Comparison of ENCODE assay signal across 9 mouse cellular contexts in the genomic region with DNA sequence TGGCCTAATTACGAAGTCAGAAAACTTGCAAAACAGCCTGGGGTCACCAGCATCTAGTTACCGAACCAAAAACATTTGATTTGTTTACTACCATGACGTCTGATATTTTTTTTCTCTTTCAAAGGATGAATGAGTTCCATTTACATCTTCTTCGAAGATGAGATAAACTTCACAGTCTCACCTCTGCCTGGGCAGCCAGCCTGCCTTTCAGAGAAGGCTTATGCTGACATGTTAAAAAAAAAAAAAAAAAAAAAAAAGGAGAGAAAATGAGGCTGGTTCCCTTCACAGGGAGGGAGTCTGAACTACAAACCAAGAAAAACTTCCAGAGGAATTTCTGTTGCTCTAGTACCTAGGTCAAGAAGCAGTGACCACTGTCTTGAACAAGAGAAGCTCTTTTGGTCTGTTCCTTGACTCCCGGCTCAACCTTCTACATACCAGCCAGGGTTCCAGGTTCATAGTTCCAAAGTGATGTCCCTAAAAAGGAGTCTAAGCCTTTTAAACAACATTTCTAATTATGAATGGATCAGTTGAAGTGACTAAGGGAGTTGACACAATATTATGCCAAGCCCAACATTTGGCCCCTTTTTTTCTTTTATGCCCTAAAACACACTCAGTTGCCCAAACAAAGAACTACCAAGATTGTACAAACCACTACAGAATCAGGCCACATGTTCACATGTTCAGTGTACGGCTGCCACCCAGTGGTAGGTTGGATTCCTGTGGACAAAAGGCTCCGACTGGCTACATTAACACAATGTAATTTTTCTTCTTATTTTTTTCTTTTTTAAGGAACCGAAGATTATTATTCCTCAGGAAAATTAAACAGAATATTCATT. TPM values are rescaled to one million over a fixed set of nuclear protein-coding genes. Genes with fewer than 3 reads are reported as not detected.
DNase-seq lines count a peak whose midpoint lies in the region; ATAC-seq and TF ChIP-seq lines count a peak whose summit lies in the region.
"Had no signal": no experiment of that assay in that cellular context is flagged by ENCODE, and none has a peak within 500 bp of the region (broad histone marks: within the 10 kb centered on the region; RNA-seq: fewer than 3 reads in every experiment).

No protein-coding gene starts in this region.

- H3K4me1 ChIP-seq in MEL (ENCODE audit: control insufficient read depth in 1 of 2, insufficient read depth in 2 of 2, low read length in 2 of 2): no peaks in the 10 kb centered on the region
- no peaks in the 10 kb centered on the region for H3K4me1 ChIP-seq in forebrain, embryonic 14.5 days (ENCODE audit: control insufficient read depth, insufficient read depth, low read length)
- peaks cover 4% of the 10 kb centered on the region for H3K4me1 ChIP-seq in hindbrain, embryonic 12.5 days

- TF ChIP-seq EP300 in MEL (IDR thresholded peaks at IDR 0.05; ENCODE audit: low read depth in 1 of 2, low read length in 2 of 2): no peak

- WGBS in forebrain, embryonic 14.5 days: 45% methylated on average over 8 of the region's 8 CpGs
- WGBS in hindbrain, embryonic 12.5 days: 61% methylated on average over 8 of the region's 8 CpGs

- H3K27ac ChIP-seq in MEL (ENCODE audit: control insufficient read depth, low read depth, low read length): no peak overlapping the region
- H3K27ac ChIP-seq in forebrain, embryonic 14.5 days (ENCODE audit: low read depth, low read length): no peak overlapping the region; the same call in 1 of the 2 replicates
- H3K27ac ChIP-seq in hindbrain, embryonic 12.5 days: no peak overlapping the region
- H3K27ac ChIP-seq: heart, embryonic 15.5 days had no signal

- peak; percentile 93 for ATAC-seq in forebrain, embryonic 14.5 days
- ATAC-seq in hindbrain, embryonic 12.5 days (ENCODE audit: low FRiP score): peak; percentile 74

- H3K9ac ChIP-seq in MEL (ENCODE audit: control insufficient read depth, low read depth, low read length, poor library complexity, severe bottlenecking): no peak overlapping the region
- no peak overlapping the region for H3K9ac ChIP-seq in forebrain, embryonic 14.5 days (ENCODE audit: low read length)
- H3K9ac ChIP-seq in hindbrain, embryonic 12.5 days: no peak overlapping the region
- H3K9ac ChIP-seq: heart, embryonic 15.5 days had no signal

- no peaks in the 10 kb centered on the region; a peak in 1 of 4 replicates for H3K27me3 ChIP-seq in MEL (ENCODE audit: control insufficient read depth in 1 of 2, insufficient read depth in 2 of 2, low read length in 2 of 2)
- no peaks in the 10 kb centered on the region for H3K27me3 ChIP-seq in forebrain, embryonic 14.5 days (replicated peaks; ENCODE audit: control insufficient read depth, insufficient read depth, low read length)
- no peaks in the 10 kb centered on the region for H3K27me3 ChIP-seq in hindbrain, embryonic 12.5 days
- H3K27me3 ChIP-seq: heart, embryonic 15.5 days had no signal

- TF ChIP-seq RAD21 in MEL (IDR thresholded peaks at IDR 0.05; ENCODE audit: low read depth, low read length): peak; percentile 84

- no peaks in the 10 kb centered on the region for H3K79me2 ChIP-seq in MEL (ENCODE audit: control insufficient read depth, insufficient read depth, low read length, poor library complexity)

- H3K4me2 ChIP-seq in forebrain, embryonic 14.5 days (ENCODE audit: low read length): no peak overlapping the region
- no peak overlapping the region for H3K4me2 ChIP-seq in hindbrain, embryonic 12.5 days (replicated peaks)
- H3K4me2 ChIP-seq: heart, embryonic 15.5 days had no signal

- H3K36me3 ChIP-seq in MEL (ENCODE audit: control insufficient read depth in 1 of 2, insufficient read depth in 2 of 2, low read length in 2 of 2): no peaks in the 10 kb centered on the region
- H3K36me3 ChIP-seq in forebrain, embryonic 14.5 days (ENCODE audit: control insufficient read depth, insufficient read depth, low read length): no peaks in the 10 kb centered on the region
- H3K36me3 ChIP-seq in hindbrain, embryonic 12.5 days: no peaks in the 10 kb centered on the region
- H3K36me3 ChIP-seq: heart, embryonic 15.5 days had no signal

- H3K9me3 ChIP-seq in MEL (replicated peaks; ENCODE audit: insufficient read depth, low read length): no peaks in the 10 kb centered on the region
- H3K9me3 ChIP-seq in forebrain, embryonic 14.5 days (replicated peaks; ENCODE audit: control insufficient read depth, low read length): no peaks in the 10 kb centered on the region
- H3K9me3 ChIP-seq in hindbrain, embryonic 12.5 days (replicated peaks): no peaks in the 10 kb centered on the region
- H3K9me3 ChIP-seq: heart, embryonic 15.5 days had no signal

- TF ChIP-seq CTCF in MEL (IDR thresholded peaks at IDR 0.05 in 2 of 3, conservative IDR thresholded peaks at IDR 0.05 in 1 of 3; ENCODE audit: control insufficient read depth in 1 of 3, insufficient read depth in 1 of 3, low read depth in 2 of 3, low read length in 3 of 3, poor library complexity in 1 of 3, severe bottlenecking in 1 of 3): peak; percentile 44 to 75 (median 69)

- DNase-seq in MEL (ENCODE audit: low read depth, low spot score): peak; percentile 81
- peak; percentile 38 for DNase-seq in c-Kit-positive CD71-positive TER-119-negative erythroid progenitor cells, embryonic 14.5 days (ENCODE audit: low read depth)
- peak; percentile 93 for DNase-seq in forebrain, embryonic 14.5 days (ENCODE audit: low spot score)
- DNase-seq in layer of hippocampus, adult 9-10 months (ENCODE audit: low spot score): peak; percentile 54
- DNase-seq in lung, postnatal 25 days (ENCODE audit: low spot score): peak; percentile 62
- DNase-seq in right cerebral cortex, adult 18-20 months: peak; percentile 73
- DNase-seq in urinary bladder, postnatal 36 days (ENCODE audit: low spot score in 2 of 2): peak; percentile 37 to 68

- TF ChIP-seq POLR2A in MEL (IDR thresholded peaks at IDR 0.05; ENCODE audit: control insufficient read depth in 1 of 2, insufficient read depth in 1 of 2, low read depth in 1 of 2, low read length in 2 of 2, poor library complexity in 1 of 2): no peak

- no peak overlapping the region for H3K4me3 ChIP-seq in MEL (ENCODE audit: control insufficient read depth in 1 of 2, insufficient read depth in 1 of 2, low read depth in 2 of 2, low read length in 2 of 2)
- no peak overlapping the region for H3K4me3 ChIP-seq in forebrain, embryonic 14.5 days (ENCODE audit: low read depth, low read length)
- H3K4me3 ChIP-seq in hindbrain, embryonic 12.5 days: no peak overlapping the region
- H3K4me3 ChIP-seq: heart, embryonic 15.5 days had no signal

TF ChIP-seq in MEL, 35 proteins besides CTCF, POLR2A, EP300 and RAD21:
- TF ChIP-seq ZC3H11A (IDR thresholded peaks at IDR 0.05; ENCODE audit: low read depth, low read length): peak; percentile 89
- TF ChIP-seq MYC (IDR thresholded peaks at IDR 0.05; ENCODE audit: low read depth, low read length): peak; percentile 83
- TF ChIP-seq ZNF384 (IDR thresholded peaks at IDR 0.05; ENCODE audit: low read depth, low read length): peak; percentile 53
- no peak for TF ChIP-seq ETS1 (IDR thresholded peaks at IDR 0.05; ENCODE audit: low read depth, low read length)
- no peak for TF ChIP-seq CHD1 (IDR thresholded peaks at IDR 0.05; ENCODE audit: low read depth, low read length)
- no peak for TF ChIP-seq UBTF (IDR thresholded peaks at IDR 0.05; ENCODE audit: borderline replicate concordance, insufficient read depth, low read depth, low read length)
- TF ChIP-seq TAL1 (IDR thresholded peaks at IDR 0.05; ENCODE audit: low read length): no peak
- no peak for TF ChIP-seq MYB (IDR thresholded peaks at IDR 0.05; ENCODE audit: low read depth, low read length)
- 0 out of 2 replicates have a peak, but pooled peaks have one; percentile 26 for TF ChIP-seq MAX (IDR thresholded peaks at IDR 0.05; ENCODE audit: low read length)
- TF ChIP-seq USF2 (IDR thresholded peaks at IDR 0.05; ENCODE audit: borderline replicate concordance in 1 of 2, insufficient read depth in 1 of 2, low read depth in 1 of 2, low read length in 2 of 2): no peak
- peak; percentile 80 for TF ChIP-seq SMC3 (IDR thresholded peaks at IDR 0.05; ENCODE audit: low read depth, low read length)

RNA-seq across cellular contexts. Expression of a gene that starts 42.4 kb away (rescaled TPM):
- total RNA-seq in MEL (2012; rRNA removed): not detected in 2 replicates
- under 1 TPM in 1 of 2 experiments, not detected in 1; 0.36 TPM for polyA plus RNA-seq in MEL (2012; ENCODE audit: insufficient read depth in 1 of 2, insufficient read length in 2 of 2, low read depth in 1 of 2, low replicate concordance in 2 of 2, missing spikeins in 1 of 2)
- 44.0 and 48.4 TPM in 2 replicates for polyA plus RNA-seq in forebrain, embryonic 14.5 days (2014; fragmentation: Nextera tagmentation; extraction: Ambion mirVana)
- polyA plus RNA-seq in hindbrain, embryonic 12.5 days (2016; fragmentation: Nextera tagmentation; extraction: Ambion mirVana): 27.0 and 32.8 TPM in 2 replicates

Comparison
In these comparisons a context has a peak if more than half of its experiments do, and no peak if none do; other contexts are left out.
1. DNase-seq: peak in every context shown above with its lines; median percentile 93 in forebrain, embryonic 14.5 days; 81 in MEL; 73 in right cerebral cortex, adult 18-20 months; 62 in lung, postnatal 25 days; 54 in layer of hippocampus, adult 9-10 months; 52 in urinary bladder, postnatal 36 days; 38 in c-Kit-positive CD71-positive TER-119-negative erythroid progenitor cells, embryonic 14.5 days.
2. RNA of a gene that starts 42.4 kb away (polyA plus RNA-seq): 44.0 to 48.4 TPM in forebrain, embryonic 14.5 days and 27.0 to 32.8 TPM in hindbrain, embryonic 12.5 days; 0.36 TPM in MEL; every median in the first group is over 10 times any median in the second.